Mouse (Mus musculus) cortical plate, adult 2 months (tissue): ENCODE data around the gene Dyrk2.

Experiments
- CTCF ChIP-seq: fragments of 200-500 bp; IDR thresholded peaks from 2 replicates; pipeline ENCODE4 v1.5.1; 2011; ENCODE audit warnings: mild to moderate bottlenecking, control low read depth, low read length; ENCODE audit not compliant: insufficient read depth; ENCODE audit errors: extremely low read depth
- POLR2A ChIP-seq: fragments of 200-500 bp; IDR thresholded peaks from 2 replicates; pipeline ENCODE4 v1.6.1; 2011; ENCODE audit warnings: mild to moderate bottlenecking, low read length, control low read depth; ENCODE audit not compliant: insufficient read depth; ENCODE audit errors: extremely low read depth

GRCm38 (mm10) chr10:118839343-118840141, 30.5 kb downstream of the Dyrk2 start:
- TF ChIP-seq POLR2A: no peak
- no peak for TF ChIP-seq CTCF
